Mouse (Mus musculus) hindbrain, embryonic 15.5 days (tissue): Measurements from ENCODE around the gene Zcchc14. TPM values are rescaled to one million over a fixed set of nuclear protein-coding genes. Genes with fewer than 3 reads are reported as not detected.

Experiments used
- ATAC-seq: fragments of 200-750 bp; cut with Nextera tagmentation; 2 replicates; pipeline ENCODE4 v1.8.0; 2017; ENCODE audit warnings: low read depth, moderate number of reproducible peaks, moderate TSS enrichment; ENCODE audit not compliant: low FRiP score
- H3K27ac ChIP-seq: fragments of 300-500 bp; sonication (generic); replicated peaks from 2 replicates; pipeline ENCODE4 v1.5.1; 2015; ENCODE audit warnings: mild to moderate bottlenecking, inconsistent platforms
- H3K27me3 ChIP-seq: fragments of 300-500 bp; sonication (generic); 2 replicates; pipeline ENCODE4 v1.6.1; 2015; ENCODE audit warnings: control low read depth, inconsistent platforms
- H3K36me3 ChIP-seq: fragments of 300-500 bp; sonication (generic); 2 replicates; pipeline ENCODE4 v1.6.1; 2015; ENCODE audit warnings: control low read depth, inconsistent platforms
- H3K4me1 ChIP-seq: fragments of 300-500 bp; sonication (generic); replicated peaks from 2 replicates; pipeline ENCODE4 v1.6.1; 2015; ENCODE audit warnings: control low read depth, inconsistent platforms
- H3K4me2 ChIP-seq: fragments of 300-500 bp; sonication (generic); 2 replicates; pipeline ENCODE4 v1.6.1; 2015; ENCODE audit warnings: moderate library complexity, mild to moderate bottlenecking, inconsistent platforms
- H3K4me3 ChIP-seq: fragments of 300-500 bp; sonication (generic); 2 replicates; pipeline ENCODE4 v1.5.1; 2015; ENCODE audit warnings: mild to moderate bottlenecking, inconsistent platforms
- H3K9ac ChIP-seq: fragments of 300-500 bp; sonication (generic); 2 replicates; pipeline ENCODE4 v1.6.1; 2015; ENCODE audit warnings: inconsistent platforms
- H3K9me3 ChIP-seq: fragments of 300-500 bp; sonication (generic); 2 replicates; pipeline ENCODE4 v1.6.1; 2016; ENCODE audit warnings: control low read depth, inconsistent platforms
- WGBS: fragments of 180-500 bp; shearing (Covaris S2); methylation state at CpG from one replicate; pipeline ENCODE4 v1.1.7; 2015; 5-methylcytosine and 5-hydroxymethylcytosine counted together
- polyA plus RNA-seq: library from polyadenylated mRNA; unstranded; fragments of >200 nt; fragmentation: Nextera tagmentation; extraction: Ambion mirVana; gene quantifications from 2 replicates; pipeline ENCODE4 v1.2.1, GENCODE M21; 2015

Gene Zcchc14
- polyA plus RNA-seq, 1 experiment from 2014 or later: 21.6 TPM

- no peak overlapping the region for H3K27ac ChIP-seq
- no peak overlapping the region for H3K4me2 ChIP-seq
- H3K9me3 ChIP-seq: no peaks in the 10 kb centered on the region
- no peaks in the 10 kb centered on the region for H3K4me1 ChIP-seq
- H3K9ac ChIP-seq: no peak overlapping the region
- H3K27me3 ChIP-seq: no peaks in the 10 kb centered on the region
- WGBS: 89% methylated on average over 16 of the region's 16 CpGs
- peaks cover 33% of the 10 kb centered on the region for H3K36me3 ChIP-seq
- H3K4me3 ChIP-seq: no peak overlapping the region
- no peak for ATAC-seq
Measured at GRCm38 (mm10) chr8:121558538-121558937, 94.2 kb downstream of the Zcchc14 start.

GRCm38 (mm10) chr8:121557746-121558145 lies 95.0 kb downstream of the Zcchc14 start:
- H3K4me2 ChIP-seq: no peak overlapping the region
- H3K9me3 ChIP-seq: no peaks in the 10 kb centered on the region
- H3K4me1 ChIP-seq: no peaks in the 10 kb centered on the region
- no peak overlapping the region for H3K9ac ChIP-seq
- H3K27me3 ChIP-seq: no peaks in the 10 kb centered on the region
- peaks cover 38% of the 10 kb centered on the region for H3K36me3 ChIP-seq
- no peak overlapping the region for H3K27ac ChIP-seq
- 90% methylated on average over 11 of the region's 11 CpGs for WGBS
- no peak for ATAC-seq
- H3K4me3 ChIP-seq: no peak overlapping the region

- Histone ChIP-seq H3K9ac (no peak overlapping the region), H3K27me3 (no peaks in the 10 kb centered on the region), H3K4me1 (no peaks in the 10 kb centered on the region), H3K36me3 (peaks cover 49% of the 10 kb centered on the region), H3K9me3 (no peaks in the 10 kb centered on the region), H3K27ac (no peak overlapping the region), H3K4me3 (no peak overlapping the region), H3K4me2 (no peak overlapping the region)
- WGBS: 94% methylated on average over 32 of the region's 32 CpGs
- no peak for ATAC-seq
Measured at GRCm38 (mm10) chr8:121553831-121554475, 98.7 kb downstream of the Zcchc14 start.

GRCm38 (mm10) chr8:121552506-121552905 lies 100.2 kb downstream of the Zcchc14 start:
- WGBS: 92% methylated on average over 9 of the region's 9 CpGs
- Histone ChIP-seq H3K36me3 (peaks cover 41% of the 10 kb centered on the region), H3K27me3 (no peaks in the 10 kb centered on the region), H3K4me3 (no peak overlapping the region), H3K9me3 (no peaks in the 10 kb centered on the region), H3K4me2 (no peak overlapping the region), H3K4me1 (no peaks in the 10 kb centered on the region), H3K27ac (no peak overlapping the region), H3K9ac (no peak overlapping the region)
- no peak for ATAC-seq

- Histone ChIP-seq H3K27ac (no peak overlapping the region), H3K9me3 (no peaks in the 10 kb centered on the region), H3K27me3 (no peaks in the 10 kb centered on the region), H3K36me3 (peaks cover 41% of the 10 kb centered on the region), H3K4me2 (no peak overlapping the region), H3K4me3 (no peak overlapping the region), H3K4me1 (0 out of 2 replicates have a peak, but pooled peaks cover 3% of the 10 kb centered on the region), H3K9ac (no peak overlapping the region)
- WGBS: 59% methylated on average over 24 of the region's 24 CpGs
- no peak for ATAC-seq
Measured at GRCm38 (mm10) chr8:121551065-121551985, 101.4 kb downstream of the Zcchc14 start.

GRCm38 (mm10) chr8:121550056-121550455 lies 102.6 kb downstream of the Zcchc14 start:
- WGBS: 92% methylated on average over 6 of the region's 6 CpGs

More at GRCm38 (mm10) chr8:121550056-121550455, 102.6 kb downstream of the Zcchc14 start:
- H3K4me1 ChIP-seq: 0 out of 2 replicates have a peak, but pooled peaks cover 3% of the 10 kb centered on the region
- no peaks in the 10 kb centered on the region for H3K27me3 ChIP-seq
- ATAC-seq: no peak
- no peaks in the 10 kb centered on the region for H3K9me3 ChIP-seq
- peaks cover 41% of the 10 kb centered on the region for H3K36me3 ChIP-seq
- no peak overlapping the region for H3K9ac ChIP-seq
- H3K4me3 ChIP-seq: no peak overlapping the region
- H3K27ac ChIP-seq: no peak overlapping the region
- H3K4me2 ChIP-seq: no peak overlapping the region

Other genes starting within 250 kb of the Zcchc14 start
- gene 1700018B08Rik, start 108.6 kb downstream of the Zcchc14 start, polyA plus RNA-seq: not detected in 2 replicates
- gene Fbxo31, start 74.1 kb downstream of the Zcchc14 start, polyA plus RNA-seq: 34.1 and 39.6 TPM in 2 replicates
- gene Map1lc3b, start 62.5 kb downstream of the Zcchc14 start, polyA plus RNA-seq: 349 and 352 TPM in 2 replicates
- gene Jph3, start 76.7 kb upstream of the Zcchc14 start, polyA plus RNA-seq: 108 and 125 TPM in 2 replicates
- gene Klhdc4, start 176.7 kb upstream of the Zcchc14 start, polyA plus RNA-seq: 44.1 and 46.5 TPM in 2 replicates